Mouse (Mus musculus): Measurements from ENCODE around the gene Gdf11.

The Gdf11 gene

DNA sequence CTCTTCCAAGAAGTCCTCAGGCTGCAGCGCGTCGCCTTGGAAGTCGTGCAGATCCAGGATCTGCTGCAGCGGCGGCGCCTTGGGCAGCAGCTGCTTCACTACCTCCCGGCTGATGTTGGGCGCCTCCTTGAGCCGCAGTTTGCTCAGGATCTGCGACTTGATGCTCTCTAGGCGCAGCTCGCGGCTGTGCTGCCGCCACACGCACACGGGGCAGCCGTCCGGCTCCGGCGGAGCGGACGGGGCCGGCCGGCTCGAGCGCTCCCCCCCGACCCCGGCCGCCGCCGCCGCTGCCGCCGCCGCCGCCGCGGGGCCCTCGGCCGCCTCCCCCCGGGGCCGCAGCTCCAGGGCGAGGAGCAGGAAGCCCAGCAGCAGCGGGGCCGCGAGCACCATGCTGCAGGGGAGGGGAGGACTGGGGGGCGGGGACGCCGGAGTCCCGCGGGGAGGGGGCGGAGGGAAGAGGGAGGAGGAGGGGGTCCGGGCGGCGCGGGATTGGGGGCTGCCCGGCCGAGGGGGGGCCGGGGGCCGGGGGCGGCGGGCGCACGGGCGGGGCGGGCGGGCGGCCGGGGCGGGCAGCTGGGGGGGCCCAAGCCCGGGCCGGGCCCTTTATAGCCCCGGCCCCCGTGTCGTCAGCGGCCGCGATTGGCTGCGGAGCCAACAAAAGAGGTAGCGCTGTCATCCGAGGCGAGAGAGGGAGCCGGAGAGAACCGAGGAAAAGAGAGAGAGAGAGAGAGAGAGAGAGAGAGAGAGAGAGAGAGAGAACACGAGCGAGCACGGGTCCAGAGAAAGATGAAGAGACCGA, at the start of gene Gdf11:
TSS of gene Gdf11 (minus strand) at position 423 of the 799 bp plus-strand sequence.
- DNase-seq (ENCODE audit: low read depth in 1 of 2, low spot score in 2 of 2), result no peak

DNA sequence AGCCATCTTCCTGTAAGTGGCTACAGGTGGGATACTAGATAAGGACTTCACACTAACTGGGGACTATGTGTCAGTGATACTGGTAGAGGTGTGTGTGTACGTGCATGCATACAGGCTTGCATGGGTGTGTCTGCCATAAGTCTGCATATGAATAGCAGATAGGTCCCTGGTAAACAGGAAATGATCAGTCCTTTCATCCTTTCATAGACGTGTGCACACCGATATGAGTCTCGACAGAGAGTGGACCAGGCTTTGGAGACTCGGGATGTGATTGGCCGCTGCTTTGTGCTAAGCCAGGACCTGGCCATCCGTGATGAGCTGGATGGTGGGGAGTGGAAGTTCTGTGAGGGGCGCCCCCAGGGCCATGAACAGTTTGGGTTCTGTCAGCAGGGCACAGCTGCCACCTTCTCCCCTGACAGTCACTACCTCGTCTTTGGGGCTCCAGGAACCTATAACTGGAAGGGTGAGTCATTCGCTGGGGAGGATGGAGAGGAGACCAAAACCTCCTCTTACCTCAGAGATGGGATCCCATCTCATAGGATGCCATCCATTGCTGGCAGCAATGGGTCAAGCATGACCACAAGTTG, 49.0 kb upstream of the Gdf11 start:
- DNase-seq (ENCODE audit: low read depth in 1 of 2, low spot score in 2 of 2), result no peak

DNA sequence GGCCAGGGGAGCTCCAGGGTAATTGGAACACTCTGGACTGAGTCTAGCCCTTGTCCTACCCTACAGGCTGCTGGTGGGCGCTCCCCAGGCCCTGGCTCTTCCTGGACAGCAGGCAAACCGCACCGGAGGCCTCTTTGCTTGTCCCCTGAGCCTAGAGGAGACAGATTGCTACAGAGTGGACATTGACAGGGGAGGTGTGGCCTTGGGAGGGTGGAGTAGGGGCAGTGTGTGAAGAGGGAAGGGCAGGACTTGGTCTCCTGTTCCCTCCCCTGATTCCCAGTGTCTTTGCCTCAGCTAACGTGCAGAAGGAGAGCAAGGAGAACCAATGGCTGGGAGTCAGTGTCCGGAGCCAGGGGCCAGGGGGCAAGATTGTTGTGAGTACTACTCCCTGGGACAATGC, 47.5 kb upstream of the Gdf11 start:
- no peak for DNase-seq (ENCODE audit: low read depth in 1 of 2, low spot score in 2 of 2)

DNA sequence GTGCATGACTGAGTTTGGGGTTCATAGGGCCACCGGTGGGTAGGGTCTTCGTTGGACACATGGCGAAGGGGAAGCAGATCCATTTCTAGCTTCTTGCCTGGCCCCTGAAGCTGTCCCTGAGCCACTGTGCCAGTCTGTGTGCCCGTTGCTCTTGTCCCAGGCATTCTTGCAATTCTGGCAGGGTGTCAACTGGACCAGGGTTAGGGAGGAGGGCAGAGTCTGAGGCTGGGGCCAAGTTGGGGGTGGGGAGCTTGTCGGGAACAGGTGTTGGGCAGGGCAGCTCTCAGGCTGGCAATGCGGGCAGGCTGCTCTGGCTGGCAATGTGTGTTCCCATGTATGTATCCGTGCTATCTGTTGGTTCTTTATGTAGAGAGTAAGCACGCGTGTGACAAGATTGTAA, 46.9 kb upstream of the Gdf11 start:
- no peak for DNase-seq (ENCODE audit: low read depth in 1 of 2, low spot score in 2 of 2)

DNA sequence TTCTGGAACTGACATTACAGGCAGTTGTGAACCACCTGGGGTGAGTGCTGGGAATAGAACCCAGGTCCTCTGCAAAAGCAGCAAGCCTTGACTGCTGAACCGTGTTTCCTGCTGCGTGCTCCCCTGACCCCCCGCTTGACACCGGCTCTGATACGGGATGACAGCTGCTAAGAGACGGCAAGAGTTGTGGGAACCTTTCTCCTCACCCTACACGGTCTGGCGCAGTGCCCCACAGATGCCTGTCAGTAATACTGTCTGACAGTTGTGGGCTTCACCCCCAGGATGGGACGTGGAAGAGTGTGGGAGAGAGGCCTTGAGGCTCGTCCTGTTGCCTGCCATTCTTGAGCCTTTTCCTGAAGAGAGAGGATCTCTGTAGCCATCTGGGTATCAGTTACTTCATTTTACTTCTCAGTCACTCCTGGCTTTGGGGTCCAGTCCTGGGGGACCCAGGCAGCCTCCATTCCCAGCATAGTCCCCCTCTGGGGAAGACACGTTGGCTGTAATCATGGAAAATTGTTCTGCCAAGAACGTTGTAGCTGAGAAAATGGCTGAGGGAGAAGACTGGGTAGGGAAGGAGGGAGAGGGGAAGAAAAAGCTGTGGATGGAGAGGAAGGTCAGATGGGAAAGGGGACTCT, 46.4 kb upstream of the Gdf11 start:
- no peak for DNase-seq (ENCODE audit: low read depth in 1 of 2, low spot score in 2 of 2)

DNA sequence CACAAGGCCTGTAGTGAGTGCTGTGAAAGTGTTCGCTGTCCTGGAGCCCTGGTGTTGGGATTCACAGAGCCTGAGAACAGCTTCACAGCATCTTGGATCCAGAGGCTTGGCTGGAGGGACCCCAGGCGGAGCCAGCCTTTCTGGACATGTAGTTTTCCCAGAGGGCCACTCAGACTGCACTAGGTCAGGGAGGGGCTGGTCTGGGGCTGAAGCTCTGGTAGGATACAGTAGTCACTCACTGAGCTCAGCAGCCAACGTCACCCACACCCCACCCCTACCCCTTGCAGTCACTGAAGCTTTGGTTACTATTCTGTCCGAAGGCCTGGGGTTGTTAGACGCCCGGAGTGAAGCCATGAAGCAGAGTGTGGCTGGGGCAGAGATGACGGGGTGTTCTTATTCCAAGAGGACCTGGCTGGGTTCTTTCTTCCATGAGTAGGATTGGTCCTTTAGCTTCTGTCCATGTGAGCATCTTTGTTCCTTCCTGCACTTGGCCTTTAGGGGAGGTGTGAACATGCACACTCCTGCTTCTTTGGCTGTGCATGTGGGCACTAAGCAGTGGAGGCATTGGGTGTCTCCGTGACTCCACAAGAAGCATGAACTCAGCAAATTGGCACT, 44.4 kb upstream of the Gdf11 start:
- no peak for DNase-seq (ENCODE audit: low read depth in 1 of 2, low spot score in 2 of 2)

DNA sequence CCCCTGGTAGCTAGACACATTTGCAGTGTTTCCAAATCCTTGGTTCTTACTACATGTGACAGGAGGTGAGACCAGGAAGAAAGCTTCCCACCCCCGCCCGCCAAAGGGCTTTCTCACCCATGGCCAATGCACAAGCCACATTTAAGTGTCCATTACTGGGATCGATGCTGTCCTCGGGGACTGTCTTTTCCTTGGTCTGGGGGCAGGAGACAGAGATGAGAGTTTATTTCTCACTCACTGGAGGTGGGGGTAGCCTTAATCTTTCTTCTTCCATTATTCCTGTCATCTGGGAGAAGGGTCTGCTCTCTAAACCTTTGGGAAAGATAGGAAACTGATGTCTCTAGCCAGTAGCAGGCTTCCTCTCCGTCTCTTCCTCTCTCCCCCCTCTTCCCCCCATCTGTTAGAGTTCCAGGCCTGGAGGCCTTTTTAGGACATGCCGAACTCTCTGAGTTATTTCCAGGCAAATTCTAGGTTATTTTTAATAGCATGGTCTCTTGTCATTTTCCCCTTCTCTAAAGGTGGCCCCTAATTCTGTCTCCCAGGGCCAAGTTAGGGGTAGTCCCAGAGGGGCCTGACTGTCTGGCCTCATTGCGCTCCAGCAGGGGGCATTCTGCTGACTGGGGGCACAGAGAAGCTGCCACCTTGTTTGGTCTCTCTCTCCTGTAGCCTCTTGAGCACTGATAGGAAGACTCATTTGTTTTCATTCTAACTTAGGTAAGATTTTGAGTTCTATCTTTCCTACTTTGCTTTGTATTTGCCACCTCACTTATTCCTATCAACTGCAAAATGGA, 43.7 kb upstream of the Gdf11 start:
- no peak for DNase-seq (ENCODE audit: low read depth in 1 of 2, low spot score in 2 of 2)

DNA sequence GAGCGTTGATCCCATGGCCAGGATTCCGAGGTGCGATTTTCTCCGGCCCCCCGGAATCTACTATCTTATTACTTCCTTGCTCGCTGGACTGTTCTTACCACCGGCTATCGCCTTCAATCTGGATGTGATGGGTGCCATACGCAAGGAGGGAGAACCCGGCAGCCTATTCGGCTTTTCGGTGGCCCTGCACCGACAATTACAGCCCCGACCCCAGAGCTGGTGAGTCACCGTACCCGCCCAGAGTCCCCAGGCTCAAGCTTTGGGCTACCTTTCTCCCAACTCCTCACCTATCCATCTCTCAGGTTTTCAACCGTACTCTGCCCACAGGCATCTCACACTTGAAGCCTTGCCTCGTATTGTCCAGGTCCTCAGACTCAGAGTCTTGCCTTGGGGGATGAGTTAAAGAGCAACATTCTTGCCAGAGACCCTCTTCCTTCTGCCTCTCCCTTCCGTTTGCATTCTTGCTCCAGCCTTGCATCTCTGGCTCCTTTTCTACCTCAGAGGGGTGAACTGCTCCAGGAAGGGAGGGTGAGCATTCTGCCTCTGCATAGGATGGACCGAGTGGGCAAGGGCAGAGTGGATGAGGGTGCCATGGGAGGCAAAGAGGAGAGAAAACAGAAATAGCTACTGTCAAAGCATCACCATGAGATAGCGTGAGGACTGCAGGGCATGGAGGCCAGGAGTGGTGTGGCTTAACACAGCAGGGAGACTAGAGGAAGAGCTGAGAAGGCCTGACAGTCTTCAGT, 42.6 kb upstream of the Gdf11 start:
- DNase-seq (ENCODE audit: low read depth in 1 of 2, low spot score in 2 of 2), result no peak

DNA sequence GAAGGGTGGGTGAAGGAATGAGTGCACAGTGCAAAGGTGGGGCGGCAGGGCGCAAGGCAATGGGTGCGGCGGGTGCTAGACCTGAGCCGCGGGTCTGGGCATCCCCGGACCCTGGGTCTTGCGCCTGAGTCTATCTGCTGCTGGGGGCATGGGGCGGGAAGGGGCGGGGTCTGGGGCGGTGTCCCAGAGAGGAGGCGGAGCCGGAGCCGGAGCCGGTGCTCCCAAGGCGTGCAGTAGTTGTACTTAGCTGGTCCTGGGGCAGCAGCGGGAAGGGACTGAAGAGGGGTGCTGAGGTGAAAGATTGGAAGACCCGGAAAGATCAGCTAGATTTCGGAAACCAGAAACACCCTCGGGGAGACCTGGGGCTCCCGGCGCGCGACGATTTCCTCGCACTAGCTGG, 42.1 kb upstream of the Gdf11 start, which contains the start of gene Itga7:
TSS of gene Itga7 (plus strand) at position 245 of the 400 bp plus-strand sequence.
- no peak for DNase-seq (ENCODE audit: low read depth in 1 of 2, low spot score in 2 of 2)

DNA sequence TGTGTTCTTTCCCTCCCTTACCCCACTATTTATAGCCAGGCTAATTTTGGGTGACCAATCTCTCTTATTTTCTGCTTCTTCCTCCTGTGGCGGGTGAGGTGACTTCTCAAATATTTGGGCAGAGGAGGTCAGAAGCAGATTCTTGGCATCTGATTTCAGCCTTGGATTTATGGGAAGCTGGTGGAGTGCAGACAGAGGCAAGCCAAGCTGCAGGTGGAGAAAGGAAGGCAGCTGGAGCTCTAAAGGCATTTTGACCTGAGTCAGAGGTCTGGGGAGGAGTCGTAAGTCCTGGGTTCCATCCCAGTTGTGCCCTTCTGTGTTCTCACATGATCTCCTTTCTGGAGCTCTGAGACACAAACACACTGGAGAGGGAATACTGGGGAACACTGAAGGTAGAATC, 39.9 kb upstream of the Gdf11 start:
- no peak for DNase-seq (ENCODE audit: low read depth in 1 of 2, low spot score in 2 of 2)

DNA sequence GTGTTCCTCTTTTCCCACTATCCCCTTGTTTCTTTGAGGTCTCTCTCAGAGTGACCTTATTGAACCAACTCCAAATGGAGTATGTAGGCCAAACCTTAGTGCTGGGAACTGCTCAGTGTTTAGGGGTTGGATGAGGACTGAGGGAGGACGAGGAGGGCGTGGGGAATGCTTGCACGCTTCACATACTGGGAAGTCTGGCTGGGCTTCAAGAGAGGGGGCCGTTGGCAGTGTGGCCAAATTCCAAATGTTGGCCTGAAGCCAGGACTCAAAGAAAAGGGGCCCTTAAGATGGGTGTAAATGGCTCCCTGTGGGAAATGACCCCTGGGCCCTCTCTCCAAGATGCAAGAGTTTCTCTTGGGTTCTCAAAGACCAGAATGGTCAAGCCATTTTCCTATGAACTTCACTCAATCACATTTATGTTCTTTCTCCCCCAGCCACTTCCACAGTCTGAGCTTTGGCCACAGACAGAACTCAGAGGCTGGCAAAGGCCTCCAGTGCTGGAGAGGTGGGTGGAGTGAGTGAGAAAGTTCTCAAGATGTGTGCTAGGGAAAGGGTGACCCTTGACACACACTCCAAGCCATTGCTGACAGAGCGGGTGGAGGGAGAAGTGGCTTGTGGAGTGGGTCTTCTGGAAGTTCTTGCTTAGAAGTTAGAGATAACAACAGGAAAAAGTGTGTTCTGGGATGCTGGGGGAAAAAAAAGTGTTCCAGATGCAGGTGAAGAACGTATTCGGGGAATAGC, 38.3 kb upstream of the Gdf11 start:
- no peak for DNase-seq (ENCODE audit: low read depth in 1 of 2, low spot score in 2 of 2)

DNA sequence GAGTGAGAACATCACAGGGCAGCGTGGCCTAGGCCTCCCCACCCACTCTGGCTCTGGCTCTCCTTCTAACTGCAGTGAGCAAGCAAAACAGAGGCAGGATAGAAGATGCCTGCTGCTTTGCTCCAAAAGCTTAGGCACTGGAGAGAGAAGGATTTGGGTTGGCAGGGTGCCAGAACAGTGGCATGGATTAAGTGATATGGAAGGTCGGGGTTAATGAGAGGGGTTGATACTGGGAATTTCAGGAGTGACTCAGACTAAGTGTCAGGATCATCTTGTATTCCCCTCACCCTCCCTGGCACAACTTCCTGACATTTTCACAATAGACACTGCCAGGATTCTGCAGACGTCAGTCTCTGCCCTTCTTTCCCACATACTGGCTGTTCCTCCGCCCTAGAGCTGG, 36.8 kb upstream of the Gdf11 start:
- DNase-seq (ENCODE audit: low read depth in 1 of 2, low spot score in 2 of 2), result no peak

DNA sequence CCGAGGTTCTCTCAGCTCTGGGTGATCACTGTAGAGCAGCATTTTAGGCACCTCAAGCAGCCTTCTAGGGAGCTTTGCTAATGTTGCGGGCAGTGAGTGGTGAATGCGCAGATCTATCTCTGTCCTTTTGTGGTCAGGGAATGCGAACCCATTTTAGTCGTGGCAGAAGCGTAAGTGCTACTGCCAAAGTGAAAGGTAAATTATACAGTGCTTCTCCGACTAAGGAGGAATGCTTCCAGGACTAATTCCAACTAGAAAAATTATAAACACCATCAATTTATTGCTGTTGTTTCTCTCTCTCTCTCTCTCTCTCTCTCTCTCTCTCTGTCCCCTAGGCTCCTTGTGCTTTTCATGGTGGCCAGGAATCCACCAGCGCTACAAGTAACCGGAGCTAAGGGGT, 32.4 kb upstream of the Gdf11 start, which contains the start of gene Bloc1s1:
TSS of gene Bloc1s1 (minus strand) at position 101 of the 400 bp plus-strand sequence.
- DNase-seq (ENCODE audit: low read depth in 1 of 2, low spot score in 2 of 2), result no peak

DNA sequence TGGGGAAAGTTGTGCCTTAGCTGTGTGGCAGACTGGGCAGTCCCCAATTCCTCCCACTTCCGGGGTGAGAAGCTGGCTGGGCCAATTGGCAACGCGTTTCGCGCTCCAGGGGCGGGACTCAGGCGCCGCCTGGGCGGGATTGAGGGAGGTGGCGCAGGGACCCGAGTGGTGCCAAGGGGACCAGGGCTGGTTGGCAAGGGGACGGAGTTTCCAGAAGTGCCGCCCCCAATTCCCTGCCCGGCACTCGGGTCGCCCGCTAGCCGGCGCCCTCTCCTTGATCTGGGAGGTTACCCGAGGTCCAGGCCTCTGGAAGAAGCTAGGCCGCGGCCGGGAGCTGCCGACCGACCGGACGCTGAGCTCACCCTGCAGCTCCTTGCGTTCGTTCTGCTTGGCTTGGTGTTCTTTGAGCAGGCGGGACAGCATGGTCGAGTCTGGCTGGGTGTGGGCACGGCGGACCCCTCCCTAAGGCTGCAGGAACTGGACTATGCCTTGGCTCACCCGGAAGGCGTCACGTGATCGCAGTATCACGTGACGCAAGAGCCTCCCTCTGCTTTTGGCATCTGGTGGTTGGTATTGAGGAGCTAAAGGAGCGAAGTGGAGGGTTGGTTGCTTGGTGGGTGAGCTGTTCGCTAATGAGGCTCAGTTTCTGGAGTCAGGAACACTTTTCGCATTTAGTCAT, 31.6 kb upstream of the Gdf11 start:
- peak; percentile 76 to 85 for DNase-seq (ENCODE audit: low read depth in 1 of 2, low spot score in 2 of 2)

DNA sequence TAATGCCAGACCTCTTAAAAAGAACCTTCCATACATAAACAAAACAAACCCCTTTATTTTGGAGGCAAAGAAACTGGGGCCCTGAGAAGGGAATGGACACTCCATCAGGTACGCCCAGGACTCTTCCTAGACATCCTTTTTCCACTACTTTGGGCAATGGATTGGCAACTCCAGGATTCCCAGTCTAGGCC, 31.2 kb upstream of the Gdf11 start, which contains the start of gene Rdh5:
TSS of gene Rdh5 (minus strand) at position 67 of the 191 bp plus-strand sequence.
- no peak for DNase-seq (ENCODE audit: low read depth in 1 of 2, low spot score in 2 of 2)

DNA sequence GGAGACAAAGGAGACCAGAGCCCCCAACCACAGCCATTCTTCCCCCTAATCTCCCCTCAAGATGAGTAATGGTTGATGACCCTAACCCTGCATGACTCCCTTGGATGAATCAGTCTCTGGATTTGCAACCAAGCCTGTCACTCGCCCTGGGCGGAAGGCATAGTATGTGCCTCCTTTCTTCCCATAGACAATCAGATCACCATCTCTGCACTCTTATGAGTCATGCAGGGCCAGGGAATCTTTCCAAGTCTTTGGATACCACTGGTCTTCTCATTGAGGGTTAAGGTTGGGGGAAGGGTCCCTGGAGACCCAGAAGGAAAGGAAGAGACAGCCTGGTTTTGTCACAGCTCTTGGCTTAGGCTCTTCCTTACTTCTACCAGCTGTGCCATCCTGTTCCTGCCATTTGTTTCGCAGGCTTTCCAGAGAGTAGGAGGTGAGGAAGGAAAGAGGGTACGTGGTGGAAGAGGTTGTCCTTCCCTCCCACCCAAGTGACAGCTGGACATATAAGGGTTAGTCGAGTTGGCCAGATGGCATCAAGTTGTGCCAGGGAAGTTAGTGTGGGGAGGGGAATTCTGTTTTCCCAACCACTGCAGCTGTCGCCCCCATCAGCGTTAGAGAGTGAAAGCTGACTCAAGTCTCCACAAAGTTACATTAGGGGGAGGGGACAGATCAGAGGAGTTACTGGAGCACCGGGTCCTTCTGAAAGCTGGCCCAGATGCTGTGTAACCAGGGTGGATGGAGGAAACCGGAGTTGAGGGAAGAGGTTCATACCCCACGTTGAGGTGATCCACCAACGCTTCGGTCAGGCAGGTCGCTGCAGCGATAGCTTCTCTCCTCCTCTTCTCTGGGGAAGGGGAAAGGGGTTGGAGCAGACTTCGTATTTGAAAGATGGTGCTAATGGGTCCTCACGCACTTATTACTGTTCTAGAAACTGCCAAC, 30.6 kb upstream of the Gdf11 start:
- DNase-seq (ENCODE audit: low read depth in 1 of 2, low spot score in 2 of 2), result no peak

DNA sequence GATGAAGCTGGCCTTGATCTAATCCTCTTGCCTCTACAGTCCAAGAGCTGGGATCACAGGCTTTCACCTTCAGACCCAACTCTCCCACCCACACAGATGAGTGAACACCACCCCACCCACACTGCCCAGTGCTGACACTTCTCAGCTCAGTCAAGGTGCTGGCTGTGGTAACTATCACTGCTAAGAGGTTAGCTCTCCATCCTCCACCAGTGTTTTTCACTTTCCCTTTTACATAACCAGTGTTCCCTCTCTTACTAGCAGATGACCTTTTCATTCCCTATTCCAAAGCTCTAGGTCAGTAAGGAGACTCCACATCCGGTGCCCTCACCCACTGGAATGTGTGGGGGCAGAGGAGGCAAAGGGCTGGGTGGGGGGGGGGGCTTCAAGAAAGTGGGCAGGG, 29.7 kb upstream of the Gdf11 start:
- no peak for DNase-seq (ENCODE audit: low read depth in 1 of 2, low spot score in 2 of 2)

DNA sequence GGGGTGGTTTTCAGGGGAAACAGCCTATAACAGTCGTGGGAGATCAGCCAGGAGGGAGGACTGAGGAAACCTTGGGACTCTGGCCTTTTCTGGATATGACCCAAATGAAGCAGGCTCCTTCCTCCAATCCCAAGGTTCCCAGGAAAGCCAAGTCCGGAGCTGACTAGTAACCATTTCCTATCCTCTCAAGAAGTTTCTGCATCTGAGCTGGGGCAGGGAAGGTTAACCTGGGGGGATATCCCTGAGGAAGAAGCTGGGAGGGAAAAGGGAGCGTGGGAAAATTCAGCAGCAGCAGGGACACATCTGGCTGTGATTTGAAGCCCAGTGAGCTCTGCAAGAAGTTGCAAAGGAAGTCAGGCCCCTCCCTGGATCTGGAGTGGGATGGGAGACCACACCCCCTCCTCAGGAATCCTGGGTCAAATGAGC, 29.2 kb upstream of the Gdf11 start:
- DNase-seq (ENCODE audit: low read depth in 1 of 2, low spot score in 2 of 2), result no peak
